Mouse (Mus musculus) testis, adult 2 months (tissue): ENCODE data around the gene Sh2b3. TPM values are rescaled to one million over a fixed set of nuclear protein-coding genes. Genes with fewer than 3 reads are reported as not detected.

ENCODE experiments used
- H3K27ac ChIP-seq: fragments of 200-500 bp; 2 replicates; pipeline ENCODE4 v1.5.1; 2012; ENCODE audit warnings: low read depth, low read length; ENCODE audit not compliant: control insufficient read depth, insufficient read depth
- H3K27me3 ChIP-seq: fragments of 200-500 bp; 2 replicates; pipeline ENCODE4 v1.6.1; 2012; ENCODE audit warnings: mild to moderate bottlenecking, low read length, moderate library complexity; ENCODE audit not compliant: control insufficient read depth, insufficient read depth
- H3K36me3 ChIP-seq: fragments of 200-500 bp; 2 replicates; pipeline ENCODE4 v1.6.1; 2012; ENCODE audit warnings: mild to moderate bottlenecking, low read length; ENCODE audit not compliant: control insufficient read depth, insufficient read depth
- H3K4me1 ChIP-seq: fragments of 200-500 bp; 2 replicates; pipeline ENCODE4 v1.6.1; 2012; ENCODE audit warnings: low read length; ENCODE audit not compliant: control insufficient read depth, insufficient read depth
- H3K4me3 ChIP-seq: fragments of 200-500 bp; 2 replicates; pipeline ENCODE4 v1.5.1; 2012; ENCODE audit warnings: low read depth, mild to moderate bottlenecking, low read length, moderate library complexity, mixed read lengths; ENCODE audit not compliant: control insufficient read depth
- CTCF ChIP-seq: fragments of 200-500 bp; IDR thresholded peaks from 2 replicates; pipeline ENCODE4 v1.5.1; 2012; ENCODE audit warnings: low read depth, mild to moderate bottlenecking, inconsistent platforms, low read length, moderate library complexity; ENCODE audit not compliant: control insufficient read depth, insufficient read depth, insufficient replicate concordance
- POLR2A ChIP-seq: fragments of 200-500 bp; IDR thresholded peaks from 2 replicates; pipeline ENCODE4 v1.6.1; 2012; ENCODE audit warnings: low read depth, mild to moderate bottlenecking, inconsistent platforms, low read length, moderate library complexity; ENCODE audit not compliant: control insufficient read depth
- polyA plus RNA-seq: library from polyadenylated mRNA; depleted of rRNA; stranded (reverse); fragments of >200 nt; gene quantifications from 2 replicates; pipeline ENCODE4 v1.2.3, GENCODE M21; 2012

Sh2b3 gene
- polyA plus RNA-seq, 1 experiment = 95.0 TPM

DNA sequence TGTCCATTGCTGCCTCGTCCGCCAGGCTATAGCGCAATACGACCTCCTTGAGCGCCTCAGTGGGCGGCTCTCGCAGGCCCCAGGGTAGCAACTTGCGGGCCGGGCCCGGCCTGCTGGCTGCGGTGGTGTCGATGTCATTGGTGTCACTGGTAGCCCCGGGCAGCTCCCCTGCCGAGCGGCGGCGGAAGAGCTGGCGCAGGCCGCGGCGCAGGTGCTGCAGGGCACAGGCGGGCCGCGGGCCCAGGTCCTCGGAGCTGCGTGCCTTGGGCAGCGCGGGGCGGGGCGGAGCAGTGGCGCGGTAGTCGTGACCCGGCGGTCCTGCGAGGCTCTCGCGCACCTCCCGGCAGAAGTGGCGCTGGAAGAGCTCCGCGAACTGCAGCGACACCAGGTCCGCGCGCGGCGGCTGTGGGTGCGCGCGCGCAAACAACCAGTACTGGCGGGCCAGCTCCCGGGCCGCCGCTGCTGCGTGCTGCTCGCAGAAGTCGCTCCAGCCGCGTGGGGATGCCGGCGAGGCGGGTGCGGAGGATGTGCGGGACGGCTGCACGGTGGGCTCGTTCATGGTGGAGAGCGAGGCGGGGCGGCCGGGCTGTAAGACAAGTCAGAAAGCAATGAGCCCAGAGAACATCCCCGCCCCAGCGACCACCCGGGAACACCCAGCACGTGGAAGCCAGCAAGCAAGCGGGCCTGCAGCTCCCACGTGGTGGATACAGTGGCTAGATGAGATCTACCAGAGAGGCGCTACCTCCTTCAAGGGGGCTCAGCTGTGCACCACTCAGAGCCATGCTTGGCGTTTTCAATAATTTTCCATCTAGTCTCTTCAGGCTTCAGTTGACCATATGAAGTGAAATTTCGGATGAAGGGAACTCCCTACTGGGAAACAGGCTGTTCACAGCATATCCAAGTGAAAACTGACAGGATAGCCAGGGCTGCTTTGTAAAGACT, 8.7 kb downstream of the Sh2b3 start:
- Histone ChIP-seq H3K27ac (peak overlapping the region; percentile 27), H3K4me1 (peaks cover 19% of the 10 kb centered on the region), H3K4me3 (peak overlapping the region; percentile 76), H3K36me3 (no peaks in the 10 kb centered on the region), H3K27me3 (no peaks in the 10 kb centered on the region)
- TF ChIP-seq CTCF = no peak
- no peak for TF ChIP-seq POLR2A

GRCm38 (mm10) chr5:121827876-121828275, 9.6 kb downstream of the Sh2b3 start:
- H3K27ac ChIP-seq = no peak overlapping the region
- H3K36me3 ChIP-seq = no peaks in the 10 kb centered on the region
- TF ChIP-seq POLR2A = no peak
- no peak for TF ChIP-seq CTCF
- peaks cover 16% of the 10 kb centered on the region for H3K4me1 ChIP-seq
- H3K27me3 ChIP-seq = no peaks in the 10 kb centered on the region
- H3K4me3 ChIP-seq = no peak overlapping the region; the same call in 1 of the 2 replicates

- Histone ChIP-seq H3K27ac (no peak overlapping the region), H3K36me3 (no peaks in the 10 kb centered on the region), H3K27me3 (no peaks in the 10 kb centered on the region), H3K4me1 (peaks cover 10% of the 10 kb centered on the region), H3K4me3 (no peak overlapping the region)
- TF ChIP-seq CTCF = no peak
- TF ChIP-seq POLR2A = no peak
These were observed 11.8 kb downstream of the Sh2b3 start for GRCm38 (mm10) chr5:121825606-121826005.

- H3K4me3 ChIP-seq = no peak overlapping the region
- no peaks in the 10 kb centered on the region for H3K36me3 ChIP-seq
- TF ChIP-seq POLR2A (no peak), CTCF (no peak)
- H3K4me1 ChIP-seq = peaks cover 10% of the 10 kb centered on the region
- no peaks in the 10 kb centered on the region for H3K27me3 ChIP-seq
- no peak overlapping the region for H3K27ac ChIP-seq
These were observed 13.3 kb downstream of the Sh2b3 start for GRCm38 (mm10) chr5:121824121-121824520.

DNA sequence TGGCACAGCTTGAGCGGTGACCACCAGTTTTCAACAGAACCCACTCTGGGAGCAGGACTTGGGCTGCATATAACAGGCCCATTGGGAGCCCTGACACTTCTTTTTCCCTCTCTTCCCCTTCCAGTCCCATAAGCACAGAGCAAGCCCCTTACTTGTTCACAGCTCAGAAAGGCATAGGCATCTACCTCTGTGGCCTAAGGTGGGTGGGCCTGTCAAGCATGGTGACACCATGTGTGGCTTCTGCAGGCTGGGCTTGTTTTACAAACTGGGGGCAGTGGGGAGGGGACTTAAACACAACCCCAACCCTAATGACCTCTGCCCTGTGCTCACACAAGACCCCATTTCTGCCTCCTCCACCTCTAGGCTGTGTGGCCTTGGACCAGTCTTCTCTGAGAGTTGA, 13.8 kb downstream of the Sh2b3 start:
- H3K4me1 ChIP-seq = peaks cover 6% of the 10 kb centered on the region
- no peaks in the 10 kb centered on the region for H3K36me3 ChIP-seq
- H3K4me3 ChIP-seq = no peak overlapping the region
- TF ChIP-seq CTCF = no peak
- TF ChIP-seq POLR2A = no peak
- H3K27me3 ChIP-seq = no peaks in the 10 kb centered on the region
- no peak overlapping the region for H3K27ac ChIP-seq

DNA sequence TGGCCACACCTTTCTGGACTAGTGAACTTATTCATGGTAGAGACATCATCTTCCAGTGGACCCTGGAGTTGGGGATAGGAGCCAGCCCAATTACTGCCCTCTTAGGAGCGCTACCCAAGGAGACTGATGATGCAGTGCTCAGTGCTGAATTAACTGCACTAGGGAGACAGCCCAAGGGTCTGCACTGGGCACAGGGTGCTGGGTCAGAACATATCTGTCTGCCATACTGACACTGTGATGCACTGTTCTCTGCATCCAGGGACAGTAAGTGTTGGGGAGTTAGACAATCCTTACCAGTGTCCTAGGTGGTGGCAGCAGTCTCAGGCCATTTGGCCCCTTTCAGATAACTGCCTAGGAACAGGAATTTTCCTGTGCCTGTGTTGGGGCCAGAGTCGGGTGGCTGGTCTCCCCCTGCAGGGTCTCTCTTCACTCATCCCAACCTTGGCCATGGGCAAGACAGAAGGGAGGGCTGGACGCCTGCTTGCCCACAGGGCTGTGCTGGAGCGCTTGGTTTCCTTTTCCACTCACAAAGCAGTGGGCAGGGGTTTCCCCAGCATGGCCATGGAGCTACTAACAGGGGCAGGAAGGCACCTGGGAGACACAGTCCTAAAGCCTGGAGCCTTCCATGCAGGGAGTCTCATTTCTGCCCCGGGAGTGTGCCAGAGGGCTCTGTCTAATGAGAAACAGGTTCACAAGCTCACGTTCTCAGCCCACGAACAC, 14.5 kb downstream of the Sh2b3 start:
- Histone ChIP-seq H3K36me3 (no peaks in the 10 kb centered on the region), H3K4me1 (peaks cover 1% of the 10 kb centered on the region; the same call in 1 of the 2 replicates), H3K4me3 (no peak overlapping the region), H3K27ac (no peak overlapping the region), H3K27me3 (no peaks in the 10 kb centered on the region)
- TF ChIP-seq POLR2A (no peak), CTCF (no peak)

DNA sequence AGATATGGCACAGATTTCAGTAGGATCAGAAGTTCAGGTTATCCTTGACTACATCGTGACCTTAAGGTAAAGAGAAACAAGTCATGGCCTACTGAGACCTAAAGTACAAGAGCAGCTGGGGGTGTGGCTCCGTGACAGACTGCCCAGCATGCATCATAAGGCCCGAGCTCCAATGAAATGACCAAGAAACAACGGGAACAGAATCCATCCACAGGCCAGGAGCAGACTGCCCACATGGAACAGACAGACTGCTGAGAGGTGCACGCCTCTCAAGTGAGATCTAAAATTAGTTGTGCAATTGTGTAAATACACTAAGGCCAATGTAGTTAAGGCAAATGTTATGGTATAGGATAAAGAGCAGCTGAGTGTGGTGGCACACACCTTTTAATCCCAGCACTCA, 15.9 kb downstream of the Sh2b3 start:
- Histone ChIP-seq H3K36me3 (no peaks in the 10 kb centered on the region), H3K4me3 (no peak overlapping the region), H3K27ac (no peak overlapping the region), H3K4me1 (no peaks in the 10 kb centered on the region), H3K27me3 (no peaks in the 10 kb centered on the region)
- TF ChIP-seq POLR2A (no peak), CTCF (no peak)
